Mouse (Mus musculus): Measurements from ENCODE around the gene Gm7879.

The Gm7879 gene

GRCm38 (mm10) chr5:43948111-43948743 lies 35.3 kb downstream of the Gm7879 start:
- no peak for DNase-seq (ENCODE audit: low read depth, low spot score)

GRCm38 (mm10) chr5:43948748-43949275 lies 35.9 kb downstream of the Gm7879 start:
- no peak for DNase-seq (ENCODE audit: low read depth, low spot score)

- no peak for DNase-seq (ENCODE audit: low read depth, low spot score)
Observed at GRCm38 (mm10) chr5:43953241-43953640, 40.3 kb downstream of the Gm7879 start.

GRCm38 (mm10) chr5:43959884-43960440 lies 47.0 kb downstream of the Gm7879 start:
- DNase-seq (ENCODE audit: low read depth, low spot score): no peak

GRCm38 (mm10) chr5:43961056-43961455 lies 48.1 kb downstream of the Gm7879 start:
- no peak for DNase-seq (ENCODE audit: low read depth, low spot score)
